Mouse (Mus musculus): Measurements from ENCODE around the gene Fam89b. TPM values are rescaled to one million over a fixed set of nuclear protein-coding genes. Genes with fewer than 3 reads are reported as not detected.

Gene Fam89b
- total RNA-seq, 2 experiments from 2014 or later, result 24.4 to 30.9 TPM

DNA sequence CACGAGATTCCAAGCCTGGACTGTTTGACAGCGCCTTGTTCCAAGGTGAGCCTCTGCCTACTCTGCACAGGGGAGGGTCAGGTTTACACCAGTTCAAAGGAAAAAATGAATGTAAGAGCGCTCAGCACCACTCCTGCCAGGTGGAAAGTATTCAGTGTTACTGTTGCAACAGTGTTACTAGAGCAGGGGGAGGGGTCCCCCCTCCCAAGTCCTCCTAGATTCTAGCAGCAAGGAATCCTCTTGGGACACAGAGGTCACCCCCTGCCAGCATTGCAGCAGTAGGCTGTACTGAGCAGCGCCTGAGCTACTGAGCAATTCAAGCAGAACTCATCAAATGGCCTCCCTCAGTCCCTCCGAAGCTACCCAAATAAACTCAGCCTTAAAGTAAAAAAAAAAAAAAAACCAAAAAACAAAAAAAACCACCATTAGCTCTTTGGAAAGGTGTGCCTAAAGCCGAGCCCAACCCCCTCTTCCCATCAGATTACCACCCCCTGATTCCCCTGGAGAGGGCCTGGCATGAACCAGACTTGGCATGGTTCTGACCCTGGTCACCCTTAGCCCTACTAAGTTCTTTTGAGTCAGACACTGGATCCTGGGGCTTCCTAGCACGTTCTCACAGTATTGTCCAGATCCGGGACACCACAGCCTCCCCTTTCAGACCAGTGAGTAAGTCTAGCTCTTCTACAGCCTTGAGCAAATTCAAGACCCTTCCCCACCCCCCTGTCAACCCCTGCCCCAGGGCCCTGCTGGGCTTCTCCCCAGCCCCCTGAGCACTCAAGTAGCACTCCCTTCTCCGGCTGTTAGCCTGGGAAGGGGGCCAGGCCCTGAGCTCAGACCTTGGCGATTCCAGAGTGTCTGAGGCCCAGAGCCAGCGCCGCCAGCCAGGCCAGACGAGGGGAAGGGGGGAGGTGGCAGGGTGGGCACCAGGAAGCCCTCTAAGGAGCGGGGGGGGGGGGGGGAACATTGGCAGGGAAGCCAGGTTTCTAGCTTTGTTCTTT, 11.2 kb upstream of the Fam89b start, which contains the start of gene Ltbp3:
Gene Ltbp3 (plus strand): TSS at position 585 of the 998 bp plus-strand sequence.
- peak in 1 of 2 experiments; percentile 36 for DNase-seq (ENCODE audit: low spot score in 2 of 2)

DNA sequence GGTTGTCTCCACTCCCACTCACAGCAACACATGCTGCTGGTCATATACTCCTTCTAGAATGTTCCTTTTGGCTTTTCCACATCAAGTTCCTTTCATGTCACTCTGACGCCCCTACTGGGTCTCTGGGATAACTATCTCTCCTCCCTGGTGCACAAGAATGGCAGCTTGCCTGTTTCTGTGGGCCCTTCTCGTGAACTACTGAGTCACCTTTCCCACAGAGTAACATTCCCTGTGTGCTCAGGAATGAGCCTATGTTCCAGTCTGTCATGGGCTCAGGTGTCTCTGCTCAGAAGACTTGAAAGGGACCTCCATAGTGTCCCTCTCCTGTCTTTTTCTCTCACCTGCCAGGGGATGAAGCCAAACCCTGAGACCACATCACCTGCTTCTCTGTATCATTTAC, 10.0 kb upstream of the Fam89b start:
- no peak for DNase-seq (ENCODE audit: low spot score in 2 of 2)

DNA sequence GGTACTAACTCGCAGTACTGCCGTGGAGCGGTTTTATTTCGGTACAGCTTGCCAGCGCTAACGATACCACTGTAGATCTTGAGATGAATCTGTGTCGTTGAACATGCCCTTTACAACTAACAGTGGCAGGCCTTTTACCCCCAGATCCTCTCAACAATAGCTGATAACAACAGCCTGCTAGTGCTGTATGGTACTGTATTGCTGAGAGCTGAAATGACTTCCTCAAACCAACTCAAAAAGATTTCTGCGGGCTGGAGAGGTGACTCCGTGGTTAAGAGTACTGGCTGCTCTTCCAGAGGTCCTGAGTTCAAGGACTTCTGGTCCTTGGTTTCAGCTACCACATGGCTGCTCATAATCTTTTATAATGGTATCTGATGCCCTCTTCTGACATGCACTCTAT, 4.9 kb upstream of the Fam89b start:
- DNase-seq (ENCODE audit: low spot score in 2 of 2), result no peak

DNA sequence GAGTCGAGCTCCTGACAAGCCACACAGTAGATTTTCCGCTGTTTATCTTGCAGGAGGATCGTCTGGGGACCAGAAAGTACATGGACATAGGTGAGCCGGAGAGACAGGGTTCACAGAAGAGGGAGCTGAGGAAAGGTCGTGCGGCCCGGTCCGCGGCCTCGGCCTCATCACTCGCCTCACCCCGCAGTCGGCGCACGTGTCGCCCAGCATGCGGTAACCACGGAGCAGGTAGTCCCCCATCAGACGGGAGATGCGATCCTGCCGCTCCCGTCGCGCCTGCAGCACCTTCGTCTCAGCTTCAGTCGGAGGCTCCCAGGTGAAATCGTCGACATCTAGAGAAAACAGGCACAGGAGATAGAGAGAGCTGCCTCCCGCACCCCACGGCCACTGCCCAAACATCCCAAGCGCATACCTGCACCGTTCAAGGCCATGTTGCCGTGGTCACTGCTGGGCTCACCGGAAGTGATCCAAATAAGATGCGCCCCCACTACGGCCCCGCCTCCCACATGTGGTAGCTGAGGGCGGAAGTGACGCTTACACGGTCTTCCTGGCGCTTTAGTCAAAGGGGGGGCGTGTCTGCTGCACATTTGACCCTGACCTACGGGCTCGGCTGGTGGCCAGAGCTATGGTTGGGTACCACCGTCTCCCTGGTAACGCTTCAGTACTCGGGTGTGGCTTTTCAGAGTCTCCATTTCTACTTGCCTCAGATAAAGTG, 2.0 kb upstream of the Fam89b start:
- peak; percentile 94 to 95 for DNase-seq (ENCODE audit: low spot score in 2 of 2)

DNA sequence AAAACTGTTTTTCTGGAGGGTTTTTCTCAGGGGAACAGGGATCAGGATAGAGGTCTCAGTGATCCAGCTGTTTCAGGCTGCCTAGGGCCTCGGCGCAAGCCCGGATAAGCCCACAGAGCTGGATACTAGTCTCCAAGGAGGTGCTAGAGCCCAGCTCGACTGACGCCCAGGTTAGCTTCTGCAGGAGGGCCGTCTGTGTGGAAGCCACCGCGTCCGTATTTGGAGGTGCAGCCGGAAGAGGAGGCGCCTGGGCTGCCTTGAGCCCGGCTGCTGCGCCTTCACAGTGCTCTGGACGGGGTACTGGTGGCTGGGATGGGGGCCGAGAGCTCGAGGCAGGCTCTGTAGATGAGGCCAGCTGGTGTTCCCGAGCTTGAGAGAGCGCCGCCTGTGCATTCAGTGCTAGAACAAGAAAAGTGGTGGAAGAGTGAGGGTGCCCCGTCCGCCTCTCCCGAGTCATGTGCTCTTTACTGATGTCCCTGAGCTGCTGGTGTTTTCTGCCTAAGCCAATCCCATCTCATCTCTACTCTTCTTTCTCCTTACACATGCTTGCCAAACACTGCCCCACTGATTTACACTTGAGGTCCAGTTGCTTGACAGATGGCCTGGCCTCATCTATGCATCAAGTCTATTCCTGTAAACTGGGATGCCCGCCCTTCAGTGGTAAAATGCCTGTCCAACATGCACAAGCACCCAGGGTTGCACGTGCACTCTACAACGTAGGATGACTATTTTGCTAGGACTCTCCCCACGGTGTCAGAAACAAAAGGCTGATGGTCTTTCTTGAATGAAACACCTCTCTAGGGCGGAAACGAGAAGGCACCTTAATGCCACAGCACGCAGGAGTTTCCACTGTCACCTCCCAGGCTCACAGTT, 1.1 kb upstream of the Fam89b start:
- DNase-seq (ENCODE audit: low spot score in 2 of 2), result no peak

DNA sequence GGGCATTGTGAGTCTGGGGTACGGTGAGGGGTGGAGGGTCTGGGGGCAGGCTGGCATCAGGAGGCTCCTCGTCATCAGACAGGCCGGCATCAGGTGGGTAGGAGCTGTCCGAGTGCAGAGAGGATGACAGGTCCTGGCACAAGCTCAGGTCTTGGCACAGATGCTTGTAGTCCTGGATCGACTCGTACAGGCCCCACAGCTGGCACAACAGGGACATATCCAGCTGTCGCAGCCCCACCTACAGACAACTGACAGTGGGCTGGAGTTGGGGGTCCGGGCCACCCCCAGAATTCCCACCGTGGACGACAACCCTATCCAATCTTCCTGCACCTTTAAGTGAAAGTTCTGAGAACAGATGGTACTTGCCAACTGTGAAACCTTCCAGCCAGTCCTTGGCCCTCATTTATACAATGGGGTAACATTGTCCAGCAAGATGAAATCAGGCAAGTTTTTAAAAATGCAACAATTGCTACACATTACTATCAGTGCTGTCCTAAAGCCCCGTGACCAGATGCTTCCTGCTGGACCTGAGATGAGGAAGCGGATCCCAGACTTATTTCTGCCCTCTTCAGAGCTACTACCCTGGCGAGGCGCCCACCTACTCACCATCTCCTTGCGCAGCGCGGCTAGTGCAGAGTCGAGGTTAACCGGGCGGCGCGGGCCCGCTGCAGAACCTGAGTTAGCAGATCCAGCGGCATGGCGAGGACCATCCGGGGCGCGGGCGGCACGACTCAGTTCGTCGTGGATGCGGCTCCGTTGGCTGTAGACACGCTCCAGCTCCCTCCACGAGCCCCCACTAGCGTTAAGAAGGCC, 616 bp downstream of the Fam89b start:
- peak; percentile 57 to 62 for DNase-seq (ENCODE audit: low spot score in 2 of 2)

DNA sequence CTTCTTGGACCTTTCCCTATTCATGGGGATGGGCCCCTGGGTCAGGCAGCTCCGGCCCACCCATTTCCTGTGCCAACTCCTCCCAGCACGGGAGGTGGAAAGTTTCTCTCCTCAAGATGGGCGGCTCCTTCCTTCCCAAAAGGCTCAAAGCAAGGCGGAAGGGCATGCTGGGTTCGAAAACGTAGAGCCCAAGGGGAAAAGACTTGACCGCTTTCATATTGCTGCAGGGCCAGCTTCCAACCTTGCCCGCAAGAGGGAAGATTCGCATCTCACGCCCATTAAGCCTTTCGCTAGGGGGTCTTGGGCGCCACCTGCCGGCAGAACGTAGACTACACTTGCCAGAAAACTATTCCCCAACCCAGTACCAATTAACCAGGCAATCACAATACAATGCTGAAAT, 1.8 kb downstream of the Fam89b start:
- DNase-seq (ENCODE audit: low spot score in 2 of 2), result peak; percentile 83 to 91

DNA sequence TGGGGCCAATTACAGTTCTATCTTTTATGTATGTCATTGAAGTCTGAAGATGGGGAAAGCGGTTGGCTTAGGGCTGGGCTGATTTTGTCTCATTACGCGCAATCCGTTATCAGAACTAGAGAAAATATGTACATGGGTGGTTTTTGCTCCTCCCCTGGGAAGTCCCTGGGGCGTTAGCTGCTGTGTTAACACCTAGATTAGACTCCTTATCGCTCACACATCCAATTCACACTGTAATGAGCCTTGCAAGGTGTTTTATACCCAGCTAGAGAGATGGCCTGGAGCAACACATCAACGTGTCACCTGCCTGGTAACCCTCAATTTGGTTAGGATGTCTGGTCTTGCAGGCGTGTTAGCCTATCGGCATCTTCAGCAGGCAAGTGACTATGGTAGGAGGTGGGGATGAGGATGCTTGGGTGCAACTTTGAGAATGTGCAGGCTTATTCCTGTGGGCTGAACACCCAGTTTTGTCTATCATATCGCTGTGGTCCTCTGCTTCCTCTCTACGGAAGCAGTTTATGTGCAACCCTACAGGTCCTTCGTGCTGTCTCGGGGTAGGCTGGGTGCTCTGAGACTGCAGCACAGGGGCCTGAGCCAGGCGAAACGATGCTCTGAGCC, 2.4 kb downstream of the Fam89b start:
- no peak for DNase-seq (ENCODE audit: low spot score in 2 of 2)

DNA sequence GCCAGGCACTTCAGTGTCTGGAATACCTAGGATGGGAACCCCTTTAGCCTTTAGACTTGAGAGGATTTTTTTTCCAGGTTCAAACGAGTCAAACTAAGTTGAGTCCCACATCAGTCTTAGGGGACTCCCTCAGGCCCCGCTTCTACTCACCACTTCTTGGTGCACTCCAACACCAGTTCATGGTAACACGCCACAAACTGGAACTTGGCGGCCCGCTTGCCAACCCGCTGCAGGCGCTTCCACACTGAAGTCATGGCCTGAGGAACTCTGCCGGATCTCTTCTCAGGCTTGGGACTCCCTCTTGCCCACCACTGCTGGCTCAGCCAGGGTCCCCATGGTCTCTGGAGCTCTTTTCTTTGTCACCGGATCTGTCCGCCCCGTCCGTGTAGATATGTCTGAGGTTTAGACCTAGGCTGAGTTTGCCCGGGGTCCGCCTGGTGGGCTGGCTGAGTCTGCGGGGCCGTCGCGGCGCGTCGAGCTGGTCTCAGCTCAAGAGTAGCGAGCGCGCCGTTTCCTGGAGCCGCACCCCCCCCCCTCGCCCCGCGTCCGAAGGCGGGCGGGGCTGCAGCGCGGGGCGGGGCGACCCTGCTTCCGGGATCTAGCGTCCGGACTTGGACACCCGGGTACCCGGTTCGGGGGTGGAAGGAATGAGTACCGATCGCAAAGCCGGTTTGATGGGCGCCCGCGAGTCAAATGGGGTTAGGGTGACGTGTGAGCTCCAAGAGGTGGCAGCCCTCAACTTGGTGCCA, 3.5 kb downstream of the Fam89b start, which contains the start of gene Ehbp1l1:
Gene Ehbp1l1 (minus strand): TSS at position 551 of the 749 bp plus-strand sequence.
- no peak for DNase-seq (ENCODE audit: low spot score in 2 of 2)

DNA sequence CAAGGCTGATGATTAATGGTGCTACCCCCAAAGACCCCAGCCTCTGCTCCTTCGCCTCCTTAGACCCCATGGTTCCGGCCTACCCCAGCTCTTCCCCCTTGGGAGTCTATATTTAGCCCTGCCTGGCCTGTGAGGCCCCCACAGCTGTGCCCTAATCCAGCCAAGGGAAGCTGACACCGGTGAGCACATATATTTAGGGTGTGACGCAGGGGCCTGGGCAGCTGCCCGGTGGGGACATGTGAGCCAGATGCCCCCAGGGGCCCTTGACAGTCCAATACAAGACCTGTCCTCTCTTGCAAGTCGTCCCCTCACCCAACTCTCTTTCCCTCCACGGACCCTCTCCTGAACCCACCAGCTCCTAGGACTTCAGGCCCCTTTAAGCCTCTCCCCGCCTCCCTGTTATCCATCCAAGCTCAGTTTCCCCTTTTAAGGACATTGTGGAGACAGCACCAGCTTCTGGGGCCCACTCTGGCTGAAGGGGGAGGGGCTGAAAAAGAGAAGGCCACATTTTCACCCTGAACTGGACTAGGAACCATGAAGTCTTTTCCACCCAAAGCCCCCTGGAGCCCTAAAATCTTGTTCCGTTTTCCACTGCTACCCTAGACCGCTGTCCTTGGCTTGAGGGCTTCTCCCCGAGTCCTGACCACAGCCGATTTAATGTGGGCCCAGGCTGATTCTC, 4.3 kb downstream of the Fam89b start:
- DNase-seq (ENCODE audit: low spot score in 2 of 2), result no peak

DNA sequence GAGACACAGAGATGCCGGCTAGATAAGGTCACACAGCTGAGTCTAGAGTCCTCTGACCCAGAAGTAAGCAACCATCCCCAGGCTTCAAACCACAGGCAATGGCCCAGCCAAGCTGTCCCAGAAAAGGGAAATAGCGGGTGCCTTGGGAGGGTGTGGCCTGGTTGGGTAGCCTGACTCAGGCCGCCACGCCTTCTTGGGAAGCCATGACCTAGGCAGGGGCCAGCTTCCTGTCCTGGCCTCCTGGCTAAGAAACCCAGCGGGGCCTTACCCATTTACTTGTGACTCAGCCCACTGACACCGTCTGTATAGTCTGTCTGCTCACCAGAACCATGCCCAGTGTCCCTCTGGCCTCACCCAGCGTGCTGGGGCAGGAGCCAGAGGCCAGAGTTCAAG, 4.9 kb downstream of the Fam89b start:
- no peak for DNase-seq (ENCODE audit: low spot score in 2 of 2)

DNA sequence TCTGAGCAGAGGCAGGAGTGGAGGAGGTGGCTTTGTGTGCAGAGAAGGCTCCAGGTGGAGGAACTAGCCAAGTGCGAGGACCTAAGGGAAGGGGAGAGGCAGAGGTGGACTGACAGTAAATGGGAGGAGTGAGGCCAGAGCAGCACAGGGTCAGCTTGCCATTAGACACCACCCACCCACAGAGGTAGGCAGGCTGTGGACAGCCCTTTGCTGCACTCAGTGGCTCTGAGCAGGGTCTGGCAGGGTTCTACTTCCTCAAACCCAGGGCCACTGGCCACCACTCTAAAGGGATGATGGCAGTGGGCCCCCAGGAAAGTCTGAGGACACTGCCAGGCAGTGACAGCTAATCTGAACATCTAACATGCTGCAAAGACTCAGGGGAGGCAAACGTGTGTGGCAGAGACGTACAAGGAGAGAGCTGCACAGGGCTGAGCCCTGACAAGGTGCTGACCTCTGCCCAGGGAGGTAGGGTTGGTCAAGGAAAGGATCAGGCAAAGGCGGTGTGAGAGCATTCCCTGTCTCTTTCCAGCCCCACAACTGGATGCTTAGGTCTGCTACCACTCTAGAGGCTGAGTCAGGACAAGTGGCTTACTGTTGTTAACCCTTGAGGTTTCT, 5.4 kb downstream of the Fam89b start:
- DNase-seq (ENCODE audit: low spot score in 2 of 2), result no peak

DNA sequence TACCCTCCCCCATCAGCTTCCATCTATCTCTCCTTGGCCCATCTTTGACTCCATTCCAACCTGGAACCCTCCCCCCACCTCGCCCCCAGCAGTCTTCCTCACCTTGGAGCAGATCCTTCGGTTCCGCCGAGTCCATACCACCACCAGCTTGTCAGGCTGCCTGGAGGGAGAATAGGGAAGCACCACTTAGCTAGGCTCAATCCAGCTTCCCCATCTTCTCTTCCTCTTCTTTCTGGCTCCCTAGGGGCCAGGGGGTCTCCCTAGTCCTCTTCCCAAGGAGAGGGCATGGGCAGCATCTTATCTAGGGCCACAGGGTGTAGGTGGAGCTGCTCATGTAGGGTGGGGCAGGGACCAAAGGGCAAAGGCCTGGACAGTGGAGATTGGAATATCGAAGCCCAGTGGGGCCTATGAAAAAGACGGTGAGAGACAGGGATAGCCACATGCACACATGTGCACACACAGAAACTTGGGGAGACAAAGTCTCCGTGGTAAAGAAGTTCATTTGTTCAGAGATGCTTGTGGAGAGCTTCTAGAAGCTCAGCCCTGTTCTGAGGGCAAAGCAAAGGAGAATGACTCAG, 6.5 kb downstream of the Fam89b start:
- no peak for DNase-seq (ENCODE audit: low spot score in 2 of 2)

DNA sequence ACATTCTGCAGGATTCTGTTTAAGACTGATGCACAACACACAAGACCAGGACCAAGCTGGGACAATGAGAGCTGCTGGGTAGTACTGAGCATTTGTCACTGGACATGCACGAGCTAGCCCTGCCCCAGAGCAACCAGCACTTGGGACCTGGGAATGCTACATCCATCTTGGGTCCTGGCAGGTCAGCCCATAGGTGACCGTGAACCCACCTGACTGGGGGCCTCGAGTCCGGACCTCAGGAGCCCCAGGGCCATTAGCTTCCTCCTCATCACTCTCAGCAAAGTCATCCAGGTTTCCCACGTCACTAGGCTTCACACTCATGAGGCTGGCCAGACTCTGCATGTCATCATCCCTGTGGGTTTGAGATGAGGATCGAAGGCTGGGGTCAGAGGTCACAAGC, 8.2 kb downstream of the Fam89b start:
- no peak for DNase-seq (ENCODE audit: low spot score in 2 of 2)

DNA sequence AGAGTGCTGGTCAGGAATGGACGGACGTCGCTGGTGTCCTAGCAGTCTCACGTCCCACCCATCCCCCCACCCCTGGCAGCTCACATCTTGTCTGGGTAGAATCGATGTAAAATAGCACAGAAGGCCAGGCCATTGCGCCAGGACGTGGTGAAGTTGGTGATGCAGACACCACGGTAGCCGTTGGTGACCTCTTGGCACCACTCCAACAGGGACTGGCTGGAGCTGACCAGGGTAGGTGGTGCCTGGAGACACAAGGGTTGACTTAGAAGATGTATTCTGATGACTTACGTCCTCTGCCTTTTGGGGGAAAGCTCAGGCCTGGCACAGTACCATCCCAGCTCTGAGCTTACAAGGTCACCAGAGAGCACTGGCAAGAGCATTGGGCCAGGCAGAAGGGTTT, 12.5 kb downstream of the Fam89b start:
- DNase-seq (ENCODE audit: low spot score in 2 of 2), result no peak

DNA sequence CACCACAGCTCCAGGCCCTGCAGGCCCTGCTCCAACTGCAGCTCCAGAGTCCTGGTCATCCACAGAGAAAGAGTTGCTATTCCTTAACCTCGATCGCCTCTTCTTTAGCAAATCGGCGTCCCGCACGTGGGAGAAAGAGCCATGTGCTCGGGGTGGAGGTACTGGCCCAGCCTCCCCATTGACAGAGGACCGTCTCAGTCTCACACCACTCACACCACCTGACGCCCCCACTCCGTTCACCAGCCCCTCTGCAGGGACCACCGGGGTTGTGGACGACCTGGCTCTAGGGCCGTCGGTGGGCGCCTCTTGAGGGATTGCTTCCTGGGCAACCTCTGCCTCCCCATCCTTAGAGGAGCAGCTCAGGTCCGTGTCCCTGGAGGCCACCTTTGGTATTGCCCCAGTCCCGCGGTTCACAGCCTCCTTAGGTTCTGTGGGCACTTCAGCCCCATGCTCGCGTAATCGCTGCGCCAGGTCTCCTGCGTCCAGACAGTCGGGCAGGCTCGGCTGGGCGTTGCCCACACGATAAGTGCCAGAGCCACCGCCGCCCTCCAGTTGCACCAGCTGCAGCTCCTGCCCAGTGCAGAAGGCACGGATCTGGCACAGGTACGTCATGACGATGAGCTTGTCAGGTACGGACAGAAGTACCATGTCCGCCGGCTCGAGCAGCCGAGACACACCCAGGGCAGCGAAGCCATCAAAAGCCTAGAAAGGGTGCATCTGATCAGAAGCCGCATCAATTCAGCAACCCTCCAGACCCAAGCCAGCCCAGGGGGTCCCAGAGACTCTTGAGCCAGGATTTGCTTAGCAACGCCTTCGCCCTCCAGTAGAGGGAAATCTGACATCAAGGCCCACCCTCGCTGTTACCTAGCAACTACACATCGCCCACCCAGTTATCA, 13.4 kb downstream of the Fam89b start:
- DNase-seq (ENCODE audit: low spot score in 2 of 2), result peak in 1 of 2 experiments; percentile 34

DNA sequence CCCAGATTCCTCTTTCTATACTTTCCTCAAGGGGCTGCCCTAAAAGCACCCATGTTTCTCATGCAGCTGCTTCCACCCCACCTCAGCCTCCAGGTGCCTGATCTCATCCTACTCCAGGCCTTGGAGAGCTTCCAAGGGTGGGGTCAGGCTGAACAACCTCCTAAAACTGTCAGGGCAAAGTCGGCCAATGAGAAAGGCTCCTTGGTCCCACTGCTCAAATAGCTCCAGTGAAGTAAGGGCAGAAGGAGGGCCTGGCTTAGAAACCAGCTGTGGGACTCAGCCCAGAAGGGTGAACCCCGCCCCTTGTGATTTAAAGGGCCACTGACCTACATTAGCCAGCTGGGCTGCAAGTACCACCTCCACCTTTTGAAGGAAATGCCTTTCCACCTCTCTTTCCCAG, 15.7 kb downstream of the Fam89b start:
- DNase-seq (ENCODE audit: low spot score in 2 of 2), result no peak

All from left cerebral cortex, adult 18-20 months (tissue).